Mouse (Mus musculus) monocyte, adult 5-6 weeks (primary cell): ENCODE results near the gene Dnase2a. TPM values are rescaled to one million over a fixed set of nuclear protein-coding genes. Genes with fewer than 3 reads are reported as not detected.

Experiments used
- ATAC-seq: fragments of 153-309, 156-312 bp; replicated peaks from 2 replicates; pipeline ENCODE4 v1.8.0; 2017; ENCODE audit warnings: mild to moderate bottlenecking; ENCODE audit not compliant: low TSS enrichment, insufficient number of reproducible peaks, severe bottlenecking, poor library complexity, low FRiP score
- total RNA-seq: library from RNA; stranded (forward); fragments of 200-1000, 200-491, 200-594 nt; gene quantifications from 3 replicates; pipeline ENCODE4 v1.2.3, GENCODE M21; 2017

Dnase2a gene
- 24.4 to 37.4 TPM (median 29.6 TPM) in 3 replicates for total RNA-seq

DNA sequence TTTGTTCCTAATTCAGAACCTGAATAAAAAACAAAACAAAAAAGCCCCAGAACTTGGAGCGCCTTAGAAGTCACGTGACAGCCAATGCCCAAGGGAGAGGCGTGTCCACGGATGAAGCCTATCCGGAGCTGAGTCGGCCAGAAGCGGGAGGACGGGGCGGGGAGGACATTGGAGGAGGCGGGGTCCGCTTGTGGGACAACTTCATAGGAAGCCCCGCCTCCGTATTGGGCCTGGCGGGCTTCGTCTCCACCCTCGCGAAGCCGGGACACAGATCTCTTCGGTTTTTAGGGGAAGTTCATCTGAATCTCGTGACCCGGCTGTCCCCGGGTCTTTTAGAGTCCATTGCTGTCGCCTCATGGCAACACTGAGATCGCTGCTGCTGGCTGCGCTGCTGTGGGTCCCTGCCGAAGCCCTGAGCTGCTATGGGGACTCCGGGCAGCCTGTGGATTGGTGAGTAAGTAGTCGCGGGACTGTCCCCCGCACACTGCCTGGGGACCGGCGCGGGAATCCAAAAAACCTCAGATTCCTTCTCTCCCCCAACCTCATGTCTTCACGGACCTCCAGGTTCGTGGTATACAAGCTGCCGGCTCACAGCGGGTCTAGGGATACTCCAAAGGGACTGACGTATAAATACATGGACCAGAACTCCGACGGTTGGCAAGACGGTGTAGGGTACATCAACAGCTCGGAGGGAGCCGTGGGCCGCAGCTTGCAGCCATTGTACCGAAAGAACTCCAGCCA lies at the start of gene Dnase2a:
Gene Dnase2a (plus strand): TSS at position 140 of the 741 bp plus-strand sequence.
- peak; percentile 92 for ATAC-seq

GRCm38 (mm10) chr8:84871376-84872308 lies 36.7 kb upstream of the Dnase2a start, which contains the start of gene Syce2:
Gene Syce2, plus strand, starts transcription at chr8:84872111.
- ATAC-seq = peak; percentile 62

- ATAC-seq = peak; percentile 30; the same call in 1 of the 2 replicates
Observed at GRCm38 (mm10) chr8:84872309-84872965, 35.9 kb upstream of the Dnase2a start.

GRCm38 (mm10) chr8:84873016-84873415 lies 35.3 kb upstream of the Dnase2a start:
- ATAC-seq = no peak

DNA sequence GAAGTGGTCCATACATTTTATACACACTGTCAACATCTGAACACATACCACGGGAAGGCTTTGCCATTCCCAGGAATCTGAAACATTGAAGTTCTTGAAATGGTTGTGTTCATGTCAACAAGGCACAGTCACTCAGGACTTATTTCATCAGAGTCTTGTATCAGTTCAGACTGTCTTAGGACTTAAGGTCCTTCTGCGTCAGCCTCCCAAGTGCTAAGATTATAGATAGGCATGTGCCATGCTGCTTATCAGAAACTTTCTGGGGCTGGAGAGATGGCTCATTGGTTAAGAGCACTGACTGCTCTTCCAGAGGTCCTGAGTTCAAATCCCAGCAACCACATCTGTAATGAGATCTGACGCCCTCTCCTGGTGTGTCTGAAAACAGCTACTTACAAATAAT lies 34.0 kb upstream of the Dnase2a start:
- no peak for ATAC-seq

DNA sequence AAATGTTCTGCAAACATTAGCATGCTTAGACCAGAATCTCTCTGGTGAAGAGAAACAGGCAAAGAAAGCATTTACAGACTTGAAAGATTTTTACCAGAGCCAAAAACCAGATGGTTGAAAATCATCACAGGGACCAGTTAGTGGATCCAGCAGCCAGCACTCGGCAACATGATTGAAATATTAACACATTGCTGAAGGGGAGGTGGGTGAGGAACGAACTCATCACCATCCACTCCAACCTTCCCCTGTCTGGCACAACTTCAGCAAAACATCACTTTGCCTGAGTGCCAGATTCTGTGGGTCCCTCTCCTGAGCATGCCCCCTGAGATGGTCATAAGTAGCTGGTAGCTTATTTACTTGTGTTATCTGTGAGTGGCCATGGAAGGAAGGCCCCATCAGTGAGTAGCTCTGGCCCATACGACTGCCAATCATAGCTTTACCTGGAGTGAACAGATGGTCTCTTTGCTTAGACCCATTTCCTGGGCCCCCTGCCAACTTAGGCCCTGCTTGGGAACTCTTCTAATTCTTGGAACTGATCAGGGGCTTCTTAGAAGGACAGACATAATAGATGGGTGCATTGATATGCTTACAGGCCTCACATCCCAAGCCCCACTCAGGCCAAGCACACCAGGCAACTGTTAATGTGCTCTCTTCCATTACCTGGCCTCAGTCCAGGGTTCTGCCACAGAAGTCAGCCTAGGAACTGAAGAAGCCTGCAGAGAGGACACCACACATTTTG lies 30.9 kb upstream of the Dnase2a start:
- ATAC-seq = no peak

- no peak for ATAC-seq
Observed at GRCm38 (mm10) chr8:84878915-84879314, 29.4 kb upstream of the Dnase2a start.

DNA sequence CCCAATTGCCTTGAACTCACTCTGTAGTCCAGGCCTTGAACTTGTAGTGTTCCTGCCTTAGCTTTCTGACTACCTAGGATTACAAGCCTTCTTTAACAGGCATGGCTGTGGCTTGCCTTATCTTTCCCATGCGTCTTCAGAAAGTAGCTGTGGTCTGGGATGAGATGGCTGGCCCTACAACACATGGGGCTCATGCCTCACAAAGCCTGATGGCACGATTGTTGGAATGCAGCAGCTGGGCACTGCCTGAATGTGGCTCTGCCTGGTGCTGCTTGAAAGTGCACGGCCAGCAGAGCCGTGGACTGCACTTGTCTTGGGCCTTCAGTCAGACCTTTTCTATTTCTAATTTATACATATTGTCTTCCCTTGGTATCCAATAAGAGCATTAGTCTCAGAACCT lies 23.6 kb upstream of the Dnase2a start:
- no peak for ATAC-seq

DNA sequence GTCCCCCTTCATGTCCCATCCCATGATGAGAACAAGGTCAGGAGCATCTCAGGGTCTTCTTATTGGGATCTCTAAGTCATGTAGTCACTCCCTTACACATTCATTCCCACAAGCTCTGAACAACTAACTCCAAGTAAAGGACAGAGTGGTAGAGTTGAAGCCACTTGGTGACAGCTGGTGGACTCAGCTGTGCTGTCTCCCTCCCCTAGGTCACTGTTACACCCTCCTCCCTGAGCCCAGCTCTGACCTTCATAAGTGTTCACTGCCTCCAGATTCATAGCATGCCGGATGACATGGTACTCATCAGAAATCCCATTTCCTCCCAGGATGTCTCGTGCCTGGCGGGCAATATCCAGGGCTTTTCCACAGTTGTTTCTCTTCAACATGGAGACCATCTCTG lies 20.1 kb upstream of the Dnase2a start:
- no peak for ATAC-seq

- no peak for ATAC-seq
Observed at GRCm38 (mm10) chr8:84889141-84889540, 19.2 kb upstream of the Dnase2a start.

DNA sequence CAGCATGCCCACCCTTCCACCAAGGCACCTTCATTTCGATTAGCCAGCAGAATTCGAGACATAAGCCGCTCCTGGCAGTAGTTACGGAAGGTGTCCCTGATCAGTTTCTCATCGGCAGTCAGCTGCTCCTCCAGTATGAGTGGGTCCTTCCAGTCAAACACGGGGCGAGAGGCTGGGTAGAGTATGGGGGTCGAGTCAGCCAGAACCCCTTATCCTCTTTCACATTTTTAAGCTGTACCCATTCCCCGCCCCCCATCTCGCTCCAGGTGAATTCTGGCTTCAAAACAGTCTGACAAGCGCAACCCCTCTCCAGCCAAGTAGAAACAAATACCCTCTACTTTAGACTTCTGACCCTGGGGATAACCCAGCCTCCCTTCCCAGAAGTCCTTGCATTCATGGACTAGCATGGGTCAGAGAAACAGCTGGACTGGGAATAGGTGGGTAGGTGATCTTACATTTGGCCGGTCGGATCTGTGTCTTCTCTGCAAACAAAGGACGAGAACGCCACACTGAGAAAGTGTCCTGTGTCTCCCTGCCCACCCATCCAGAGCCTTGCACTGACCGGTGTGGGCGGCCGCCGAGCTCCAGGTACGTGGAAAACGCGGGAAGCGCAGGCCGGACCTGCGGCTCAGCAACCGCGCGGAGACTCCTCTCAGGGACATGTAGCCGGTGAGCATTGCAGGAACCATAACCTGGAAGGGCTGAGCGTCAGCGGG lies 15.2 kb upstream of the Dnase2a start:
- ATAC-seq = no peak

DNA sequence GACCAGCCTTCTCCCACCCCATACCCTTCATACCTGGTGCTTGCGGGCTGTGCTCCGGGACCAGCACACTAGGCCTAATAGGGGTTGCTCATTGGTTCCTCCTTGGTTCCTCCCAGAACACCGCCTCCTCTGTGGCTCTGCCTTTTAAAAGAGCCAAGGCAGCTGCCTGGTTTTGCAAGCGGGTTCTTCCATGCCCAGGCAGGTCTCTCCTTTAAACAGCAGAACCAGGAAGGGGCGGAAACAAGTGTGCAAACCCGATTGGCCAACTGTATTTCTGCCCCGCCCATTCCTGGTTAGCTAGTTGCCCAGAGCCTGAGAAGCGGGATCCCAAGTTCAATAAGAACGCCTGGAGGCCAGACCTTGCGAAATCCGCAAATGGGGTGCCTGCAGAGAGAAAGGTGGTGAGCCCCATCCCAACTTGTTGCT lies 14.6 kb upstream of the Dnase2a start, which contains the start of gene Gcdh:
Gene Gcdh (minus strand): TSS at position 213 of the 426 bp plus-strand sequence.
- ATAC-seq = peak; percentile 97

GRCm38 (mm10) chr8:84895963-84896362 lies 12.4 kb upstream of the Dnase2a start:
- no peak for ATAC-seq

DNA sequence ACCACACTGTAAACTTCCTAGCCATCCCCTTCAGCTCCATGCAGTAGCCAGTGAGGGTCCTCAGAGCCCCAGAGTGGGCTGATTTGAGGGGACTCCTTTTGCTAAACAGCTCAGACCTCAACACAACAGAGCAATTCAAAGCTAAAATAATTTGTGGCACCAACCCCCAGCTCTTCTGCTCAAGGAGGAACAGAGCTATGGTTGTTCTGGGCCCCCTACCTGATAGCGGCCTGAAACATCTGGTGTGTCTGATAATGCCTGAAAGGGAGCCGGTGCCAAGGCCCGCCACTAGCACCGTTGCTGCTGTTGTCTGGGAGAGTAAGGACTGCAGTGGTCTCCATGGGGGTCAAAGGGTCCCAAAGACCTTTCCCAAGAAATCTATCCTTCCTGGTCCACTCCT lies 7.3 kb upstream of the Dnase2a start:
- no peak for ATAC-seq

- no peak for ATAC-seq
Observed at GRCm38 (mm10) chr8:84901752-84902151, 6.6 kb upstream of the Dnase2a start, which contains the start of gene Klf1. Gene Klf1, plus strand, starts transcription at chr8:84901928.

GRCm38 (mm10) chr8:84902367-84902919 lies 5.9 kb upstream of the Dnase2a start:
- no peak for ATAC-seq

- ATAC-seq = peak; percentile 64
Observed at GRCm38 (mm10) chr8:84902920-84903661, 5.3 kb upstream of the Dnase2a start.
